Mouse (Mus musculus) midbrain, embryonic 13.5 days (tissue): ENCODE results near the gene Tbc1d8. TPM values are rescaled to one million over a fixed set of nuclear protein-coding genes. Genes with fewer than 3 reads are reported as not detected.

Source experiments
- ATAC-seq: fragments of 200-750 bp; cut with Nextera tagmentation; 2 replicates; pipeline ENCODE4 v1.8.0; 2017; ENCODE audit warnings: mild to moderate bottlenecking, moderate TSS enrichment, moderate library complexity
- H3K27ac ChIP-seq: fragments of 300-500 bp; sonication (generic); 2 replicates; pipeline ENCODE4 v1.5.1; 2015; ENCODE audit warnings: inconsistent platforms, mild to moderate bottlenecking, moderate library complexity
- H3K27me3 ChIP-seq: fragments of 300-500 bp; sonication (generic); 2 replicates; pipeline ENCODE4 v1.6.1; 2015; ENCODE audit warnings: mild to moderate bottlenecking, inconsistent platforms
- H3K36me3 ChIP-seq: fragments of 300-500 bp; sonication (generic); 2 replicates; pipeline ENCODE4 v1.6.1; 2015; ENCODE audit warnings: mild to moderate bottlenecking, inconsistent platforms
- H3K4me1 ChIP-seq: fragments of 300-500 bp; sonication (generic); replicated peaks from 2 replicates; pipeline ENCODE4 v1.6.1; 2015; ENCODE audit warnings: inconsistent platforms
- H3K4me2 ChIP-seq: fragments of 300-500 bp; sonication (generic); replicated peaks from 2 replicates; pipeline ENCODE4 v1.6.1; 2015; ENCODE audit warnings: moderate library complexity, mild to moderate bottlenecking, inconsistent platforms
- H3K4me3 ChIP-seq: fragments of 300-500 bp; sonication (generic); replicated peaks from 2 replicates; pipeline ENCODE4 v1.5.1; 2015; ENCODE audit warnings: mild to moderate bottlenecking, inconsistent platforms
- H3K9ac ChIP-seq: fragments of 300-500 bp; sonication (generic); replicated peaks from 2 replicates; pipeline ENCODE4 v1.6.1; 2015; ENCODE audit warnings: mild to moderate bottlenecking, inconsistent platforms
- H3K9me3 ChIP-seq: fragments of 300-500 bp; sonication (generic); 2 replicates; pipeline ENCODE4 v1.6.1; 2016; ENCODE audit warnings: mild to moderate bottlenecking, inconsistent platforms
- WGBS: fragments of 180-500 bp; shearing (Covaris S2); methylation state at CpG from one replicate; pipeline ENCODE4 v1.1.7; 2015; 5-methylcytosine and 5-hydroxymethylcytosine counted together
- polyA plus RNA-seq: library from polyadenylated mRNA; unstranded; fragments of >200 nt; fragmentation: Nextera tagmentation; extraction: Ambion mirVana; gene quantifications from 2 replicates; pipeline ENCODE4 v1.2.1, GENCODE M21; 2015

Tbc1d8 gene
- polyA plus RNA-seq, 1 experiment from 2014 or later, result 7.8 TPM

DNA sequence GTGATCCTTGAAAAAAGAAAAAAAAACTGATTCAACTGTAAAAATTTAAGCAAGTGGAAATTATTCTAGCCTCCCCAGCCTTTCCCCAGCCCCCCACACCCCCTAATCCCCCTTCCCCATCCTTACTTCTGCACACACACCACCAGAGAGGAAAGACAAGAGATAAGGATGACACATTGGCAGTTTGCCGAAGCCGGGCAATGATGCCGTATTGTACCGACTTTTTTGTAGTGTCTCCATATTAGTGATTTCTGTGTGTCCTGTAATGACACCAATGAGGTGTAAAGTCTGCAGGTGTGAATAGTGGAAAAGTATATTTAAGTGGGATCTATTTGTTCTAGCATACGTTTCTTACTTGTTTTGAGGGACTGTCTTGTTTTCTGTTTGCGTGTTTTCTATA lies 138.4 kb downstream of the Tbc1d8 start:
- Histone ChIP-seq H3K36me3 (no peaks in the 10 kb centered on the region), H3K9me3 (no peaks in the 10 kb centered on the region), H3K27me3 (no peaks in the 10 kb centered on the region), H3K4me1 (no peaks in the 10 kb centered on the region), H3K9ac (no peak overlapping the region), H3K4me2 (no peak overlapping the region), H3K27ac (no peak overlapping the region), H3K4me3 (no peak overlapping the region)
- WGBS, result 84% methylated on average over 6 of the region's 6 CpGs
- ATAC-seq, result no peak

DNA sequence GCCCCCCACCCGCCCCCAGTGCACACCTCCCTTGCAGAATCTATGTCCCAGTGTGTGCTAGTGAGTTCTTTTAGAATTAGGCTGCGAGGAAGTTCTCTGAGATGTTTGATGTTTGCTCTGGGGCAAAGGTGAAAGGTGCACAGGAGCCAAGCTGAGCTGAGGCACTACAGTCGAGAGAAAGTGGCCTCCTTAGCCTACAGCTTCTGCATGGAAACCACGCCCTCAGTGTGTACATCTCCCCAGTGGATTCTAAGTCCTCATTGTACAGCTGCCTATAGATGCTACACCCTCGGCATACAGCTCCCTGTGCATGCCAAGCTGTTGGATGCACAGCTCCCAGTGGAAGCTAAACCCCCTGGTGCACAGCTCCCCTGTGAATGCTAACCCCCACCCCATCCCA lies 139.1 kb downstream of the Tbc1d8 start:
- WGBS, result 49% methylated on average over 5 of the region's 5 CpGs
- no peak for ATAC-seq

DNA sequence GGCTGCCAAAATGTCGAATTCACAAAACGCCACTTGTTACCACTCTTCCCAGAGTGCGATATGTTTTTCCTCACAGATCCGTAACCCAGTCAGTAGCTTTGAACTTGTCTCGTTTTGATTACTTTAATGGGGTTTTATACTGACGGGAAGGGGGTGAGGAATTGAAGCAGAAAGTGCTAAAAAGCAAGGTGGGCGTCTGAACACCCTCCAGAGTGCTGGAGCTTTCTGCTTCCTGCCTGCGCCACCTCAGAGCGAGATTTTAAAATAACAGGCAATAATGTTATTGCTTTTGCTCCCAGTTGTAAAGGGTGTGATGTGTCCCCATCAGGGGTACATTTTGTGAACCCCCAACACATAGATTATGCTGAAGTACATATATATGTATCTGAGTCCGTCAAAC lies 139.7 kb downstream of the Tbc1d8 start:
- Histone ChIP-seq H3K9me3 (no peaks in the 10 kb centered on the region), H3K36me3 (no peaks in the 10 kb centered on the region)
- WGBS, result 81% methylated on average over 10 of the region's 10 CpGs

More for the DNA sequence above, 139.1 kb downstream of the Tbc1d8 start:
- Histone ChIP-seq H3K9ac (no peak overlapping the region), H3K36me3 (no peaks in the 10 kb centered on the region), H3K4me3 (no peak overlapping the region), H3K4me1 (no peaks in the 10 kb centered on the region), H3K27me3 (0 out of 2 replicates have a peak, but pooled peaks cover 5% of the 10 kb centered on the region), H3K9me3 (no peaks in the 10 kb centered on the region), H3K4me2 (no peak overlapping the region), H3K27ac (no peak overlapping the region)

DNA sequence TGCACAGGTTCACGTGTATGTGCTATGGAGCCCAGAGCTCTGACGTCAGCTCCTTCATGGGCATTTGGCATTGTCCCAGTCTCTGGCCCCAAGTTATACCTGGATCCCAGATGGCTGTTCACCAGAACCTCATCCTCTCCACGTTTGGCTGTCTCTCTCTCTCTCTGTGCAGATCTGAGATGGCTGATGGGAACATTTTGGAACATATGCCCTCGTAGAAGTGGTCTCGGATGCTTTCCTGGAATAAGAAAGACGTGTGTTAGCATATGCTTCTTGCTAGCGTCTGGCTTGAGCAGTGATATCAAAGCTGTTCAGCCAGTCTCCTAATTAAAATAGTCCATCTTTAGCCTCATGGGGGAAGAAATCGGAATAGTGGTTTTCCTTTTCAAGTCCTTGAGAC lies 141.8 kb downstream of the Tbc1d8 start:
- H3K4me1 ChIP-seq, result no peaks in the 10 kb centered on the region
- no peaks in the 10 kb centered on the region for H3K36me3 ChIP-seq
- ATAC-seq, result no peak
- no peak overlapping the region for H3K27ac ChIP-seq
- no peak overlapping the region for H3K4me2 ChIP-seq
- no peak overlapping the region for H3K4me3 ChIP-seq
- H3K9me3 ChIP-seq, result no peaks in the 10 kb centered on the region
- 0 out of 2 replicates have a peak, but pooled peaks cover 5% of the 10 kb centered on the region for H3K27me3 ChIP-seq
- no peak overlapping the region for H3K9ac ChIP-seq
- WGBS, result 86% methylated on average over 8 of the region's 8 CpGs

More for the DNA sequence above, 139.7 kb downstream of the Tbc1d8 start:
- ATAC-seq, result no peak
- Histone ChIP-seq H3K27me3 (0 out of 2 replicates have a peak, but pooled peaks cover 5% of the 10 kb centered on the region), H3K4me1 (no peaks in the 10 kb centered on the region), H3K4me3 (no peak overlapping the region), H3K27ac (no peak overlapping the region), H3K4me2 (no peak overlapping the region), H3K9ac (no peak overlapping the region)

DNA sequence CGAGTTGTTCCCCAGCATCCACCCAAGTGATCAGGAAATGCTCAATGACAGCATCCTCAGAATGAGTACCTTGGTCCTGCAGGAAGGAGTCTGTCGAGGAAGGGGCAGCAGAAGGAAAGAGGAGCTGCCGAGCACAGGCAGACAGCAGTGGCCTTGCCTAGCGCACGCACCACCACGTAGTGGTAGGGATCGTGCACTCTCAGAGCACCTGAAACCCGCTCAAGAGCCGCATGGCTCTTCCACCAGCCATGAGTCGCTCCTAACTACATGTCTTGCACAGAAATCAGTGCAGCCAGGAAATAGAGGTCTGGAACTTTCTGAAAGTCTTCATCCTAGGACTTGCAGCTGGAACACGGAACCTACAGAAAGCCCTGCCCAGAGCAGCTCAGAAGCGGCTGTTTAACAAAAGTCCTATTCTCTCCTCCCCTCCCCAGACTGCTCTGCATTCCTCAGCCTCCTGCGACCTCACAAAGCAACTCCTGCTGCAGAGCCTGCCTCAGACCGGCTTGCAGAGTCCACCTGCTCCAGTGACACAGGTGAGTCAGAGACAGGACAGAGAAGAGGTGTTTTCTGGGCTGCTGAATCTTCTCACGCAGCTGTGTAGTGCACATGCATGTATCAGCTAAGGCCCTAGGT lies 142.9 kb downstream of the Tbc1d8 start:
- H3K27me3 ChIP-seq, result 0 out of 2 replicates have a peak, but pooled peaks cover 5% of the 10 kb centered on the region
- no peak overlapping the region for H3K4me3 ChIP-seq
- WGBS, result 29% methylated on average over 15 of the region's 15 CpGs
- no peak for ATAC-seq
- no peak overlapping the region for H3K9ac ChIP-seq
- H3K4me1 ChIP-seq, result no peaks in the 10 kb centered on the region
- H3K9me3 ChIP-seq, result no peaks in the 10 kb centered on the region
- no peak overlapping the region for H3K4me2 ChIP-seq
- no peak overlapping the region for H3K27ac ChIP-seq
- no peaks in the 10 kb centered on the region for H3K36me3 ChIP-seq

DNA sequence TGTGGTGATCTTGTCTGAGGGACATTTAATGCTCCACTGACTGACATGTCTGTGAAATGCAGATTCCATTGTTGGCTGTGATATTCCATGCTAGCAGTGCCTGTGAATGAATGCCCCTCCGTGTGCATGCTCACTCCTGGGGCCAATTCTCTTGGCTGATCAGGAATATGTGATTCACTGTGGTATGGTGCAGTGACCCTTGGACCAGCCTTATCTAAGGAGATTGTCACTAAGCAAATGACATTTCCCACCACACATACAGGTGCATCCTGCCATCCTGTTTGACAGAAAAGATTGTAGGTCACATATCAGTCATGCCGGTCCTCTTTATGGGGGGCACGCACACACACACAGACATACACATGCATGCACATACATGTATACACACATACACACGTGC lies 146.1 kb downstream of the Tbc1d8 start:
- WGBS, result 81% methylated on average over 4 of the region's 4 CpGs
- ATAC-seq, result no peak
- H3K9ac ChIP-seq, result no peak overlapping the region

DNA sequence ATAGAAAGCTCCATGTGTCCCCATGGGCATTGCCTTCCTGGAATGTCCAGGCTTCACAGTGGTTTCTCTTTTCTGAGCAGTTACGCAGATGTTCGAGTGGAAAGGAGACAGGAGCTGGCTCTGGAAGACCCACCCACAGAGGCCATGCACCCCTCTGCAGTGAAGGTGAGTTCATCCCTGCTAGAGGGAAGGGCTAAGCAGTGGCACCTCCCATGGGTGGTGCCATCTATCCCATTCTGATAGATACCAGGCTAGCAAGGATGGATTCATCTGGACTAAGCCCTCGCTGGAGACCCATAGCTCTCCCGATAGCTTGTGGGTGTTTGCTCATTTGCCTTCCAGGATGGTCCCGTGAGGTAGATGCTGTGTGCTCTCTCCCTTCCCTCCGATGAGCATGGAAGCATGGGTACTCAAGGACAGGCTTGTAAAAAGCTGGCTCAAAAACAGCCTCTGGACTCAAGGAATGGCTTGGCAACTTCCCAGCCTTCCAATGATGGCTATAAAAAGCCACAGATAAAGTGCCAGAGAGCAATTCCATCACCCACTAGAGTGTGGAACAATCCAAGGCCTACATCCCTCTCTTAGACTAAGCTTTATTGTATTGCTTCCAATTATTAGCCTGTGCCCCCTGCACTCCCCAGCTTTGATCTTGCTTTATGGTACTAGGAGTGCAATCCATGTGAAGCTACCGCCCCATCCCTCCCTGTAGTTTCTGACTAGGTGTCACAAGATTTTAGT lies 147.5 kb downstream of the Tbc1d8 start:
- no peak for ATAC-seq
- Histone ChIP-seq H3K27me3 (0 out of 2 replicates have a peak, but pooled peaks cover 5% of the 10 kb centered on the region), H3K9me3 (no peaks in the 10 kb centered on the region), H3K36me3 (no peaks in the 10 kb centered on the region), H3K4me3 (no peak overlapping the region), H3K9ac (no peak overlapping the region), H3K4me1 (no peaks in the 10 kb centered on the region), H3K27ac (no peak overlapping the region), H3K4me2 (no peak overlapping the region)
- WGBS, result 88% methylated on average over 7 of the region's 7 CpGs

More for the DNA sequence above, 146.1 kb downstream of the Tbc1d8 start:
- H3K4me2 ChIP-seq, result no peak overlapping the region
- no peaks in the 10 kb centered on the region for H3K36me3 ChIP-seq
- H3K4me1 ChIP-seq, result no peaks in the 10 kb centered on the region
- 0 out of 2 replicates have a peak, but pooled peaks cover 5% of the 10 kb centered on the region for H3K27me3 ChIP-seq
- H3K9me3 ChIP-seq, result no peaks in the 10 kb centered on the region
- H3K4me3 ChIP-seq, result no peak overlapping the region
- H3K27ac ChIP-seq, result no peak overlapping the region

DNA sequence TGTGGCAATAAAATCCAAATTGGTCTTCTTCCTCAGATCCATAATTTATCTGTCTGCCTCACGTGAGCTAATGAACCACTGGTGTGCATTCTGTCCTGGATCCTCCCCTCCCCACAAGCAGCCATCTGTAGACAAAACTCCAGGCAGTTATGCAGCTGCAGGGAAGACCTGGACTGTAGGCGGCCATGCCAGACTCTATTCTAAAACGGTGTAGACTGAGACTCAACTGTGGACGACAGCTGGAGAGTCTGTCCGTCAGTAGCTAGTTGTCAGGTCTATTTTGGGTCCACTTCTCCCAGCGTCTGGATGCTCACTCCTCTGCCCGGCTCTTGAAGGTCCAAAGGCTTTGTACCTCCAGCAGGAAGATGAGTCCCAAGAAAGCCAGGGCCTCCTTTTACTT lies 151.0 kb downstream of the Tbc1d8 start:
- Histone ChIP-seq H3K36me3 (no peaks in the 10 kb centered on the region), H3K9me3 (no peaks in the 10 kb centered on the region), H3K4me1 (no peaks in the 10 kb centered on the region), H3K4me3 (no peak overlapping the region), H3K4me2 (no peak overlapping the region), H3K9ac (no peak overlapping the region), H3K27me3 (no peaks in the 10 kb centered on the region), H3K27ac (no peak overlapping the region)
- 81% methylated on average over 7 of the region's 7 CpGs for WGBS
- ATAC-seq, result no peak

DNA sequence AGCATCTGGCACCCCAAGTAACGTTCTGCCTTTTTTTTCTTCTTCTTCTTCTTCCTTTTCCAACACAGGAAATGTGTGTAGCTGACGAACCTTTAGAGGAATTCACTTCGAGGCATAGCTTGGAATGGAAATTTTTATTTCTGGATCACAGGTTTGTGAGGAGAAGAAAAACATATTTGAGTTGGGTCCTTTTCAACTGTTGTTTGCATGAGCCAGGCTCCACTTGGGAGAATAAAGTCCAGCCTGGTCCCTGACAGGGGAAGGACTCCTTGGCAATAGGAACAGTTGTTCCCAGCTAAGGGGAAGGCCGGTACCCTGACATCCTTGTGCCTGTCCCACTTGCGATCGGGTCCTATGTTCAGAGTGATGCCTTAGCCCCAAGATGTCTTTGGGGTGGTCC lies 153.3 kb downstream of the Tbc1d8 start:
- no peak overlapping the region for H3K9ac ChIP-seq
- H3K9me3 ChIP-seq, result no peaks in the 10 kb centered on the region
- no peaks in the 10 kb centered on the region for H3K36me3 ChIP-seq
- H3K4me1 ChIP-seq, result no peaks in the 10 kb centered on the region
- H3K27me3 ChIP-seq, result no peaks in the 10 kb centered on the region
- WGBS, result 94% methylated on average over 6 of the region's 6 CpGs
- no peak overlapping the region for H3K4me2 ChIP-seq
- H3K4me3 ChIP-seq, result no peak overlapping the region
- no peak overlapping the region for H3K27ac ChIP-seq
- ATAC-seq, result no peak

DNA sequence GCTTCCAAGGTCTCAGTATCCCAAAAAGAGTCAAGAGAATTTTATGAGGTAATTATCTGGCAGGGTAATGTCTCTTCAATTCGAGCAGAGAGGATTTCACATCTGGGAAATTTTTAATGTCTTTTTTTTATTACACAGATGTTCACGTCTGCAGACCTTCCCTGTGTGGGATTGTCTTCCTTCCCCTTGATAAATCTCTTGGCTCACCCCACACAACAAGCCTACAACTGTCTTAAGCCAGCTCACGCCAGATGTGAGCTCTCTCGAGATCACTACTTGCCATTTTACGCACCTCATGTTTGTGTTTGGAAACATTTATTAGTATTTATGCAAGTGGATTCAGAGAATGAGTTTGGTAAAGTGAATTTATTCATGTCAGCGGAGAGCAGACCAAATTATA lies 156.6 kb downstream of the Tbc1d8 start:
- Histone ChIP-seq H3K9ac (no peak overlapping the region), H3K36me3 (no peaks in the 10 kb centered on the region), H3K27me3 (no peaks in the 10 kb centered on the region), H3K4me3 (no peak overlapping the region), H3K4me2 (no peak overlapping the region), H3K9me3 (no peaks in the 10 kb centered on the region), H3K4me1 (no peaks in the 10 kb centered on the region), H3K27ac (no peak overlapping the region)
- ATAC-seq, result no peak
- WGBS, result 80% methylated on average over 6 of the region's 6 CpGs
